Mouse (Mus musculus) stomach, embryonic 16.5 days (tissue): ENCODE results near the gene Utp3. TPM values are rescaled to one million over a fixed set of nuclear protein-coding genes. Genes with fewer than 3 reads are reported as not detected.
A peak's percentile ranks its signal among the peaks of the same experiment; 100 is the strongest.
"Not testable (repeated sequence)": the region's sequence is repeated elsewhere in the genome, so short reads cannot be mapped to it uniquely, and the experiment has no call there.

Experiments
- ATAC-seq: fragments of 200-750 bp; cut with Nextera tagmentation; 2 replicates; pipeline ENCODE4 v1.8.0; 2017; ENCODE audit warnings: moderate number of reproducible peaks, moderate TSS enrichment; ENCODE audit not compliant: insufficient read depth, low FRiP score
- H3K27ac ChIP-seq: fragments of 300-500 bp; sonication (generic); 2 replicates; pipeline ENCODE4 v1.5.1; 2014; ENCODE audit warnings: low read length
- H3K27me3 ChIP-seq: fragments of 300-500 bp; sonication (generic); 2 replicates; pipeline ENCODE4 v1.6.1; 2014; ENCODE audit warnings: low read length, control low read depth, mixed read lengths; ENCODE audit not compliant: control insufficient read depth, insufficient read depth
- H3K36me3 ChIP-seq: fragments of 300-500 bp; sonication (generic); 2 replicates; pipeline ENCODE4 v1.6.1; 2014; ENCODE audit warnings: low read length; ENCODE audit not compliant: control insufficient read depth, insufficient read depth
- H3K4me1 ChIP-seq: fragments of 300-500 bp; sonication (generic); 2 replicates; pipeline ENCODE4 v1.6.1; 2014; ENCODE audit warnings: low read length, control low read depth, mixed read lengths; ENCODE audit not compliant: control insufficient read depth, insufficient read depth
- H3K4me2 ChIP-seq: fragments of 300-500 bp; sonication (generic); 2 replicates; pipeline ENCODE4 v1.6.1; 2014; ENCODE audit warnings: low read depth, low read length, mixed read lengths
- H3K4me3 ChIP-seq: fragments of 300-500 bp; sonication (generic); replicated peaks from 2 replicates; pipeline ENCODE4 v1.5.1; 2014; ENCODE audit warnings: mild to moderate bottlenecking, low read length
- H3K9ac ChIP-seq: fragments of 300-500 bp; sonication (generic); 2 replicates; pipeline ENCODE4 v1.6.1; 2014; ENCODE audit warnings: low read length
- H3K9me3 ChIP-seq: fragments of 300-500 bp; sonication (generic); replicated peaks from 2 replicates; pipeline ENCODE4 v1.6.1; 2016; ENCODE audit warnings: low read length, control low read depth; ENCODE audit not compliant: control insufficient read depth
- WGBS: fragments of 180-500 bp; shearing (Covaris S2); extraction: QIAGEN DNeasy Blood & Tissue Kit; methylation state at CpG from one replicate; pipeline ENCODE4 v1.1.7; 2014; 5-methylcytosine and 5-hydroxymethylcytosine counted together
- polyA plus RNA-seq: library from polyadenylated mRNA; unstranded; fragments of >200 nt; fragmentation: Nextera tagmentation; extraction: Ambion mirVana; gene quantifications from 2 replicates; pipeline ENCODE4 v1.2.1, GENCODE M21; 2015

Gene Utp3
- polyA plus RNA-seq, 1 experiment from 2014 or later, result 67.0 TPM

GRCm38 (mm10) chr5:88544411-88544810 lies 9.9 kb upstream of the Utp3 start:
- H3K4me3 ChIP-seq, H3K9me3 ChIP-seq, H3K36me3 ChIP-seq, H3K27me3 ChIP-seq, H3K4me1 ChIP-seq, H3K27ac ChIP-seq, H3K9ac ChIP-seq, H3K4me2 ChIP-seq, ATAC-seq: not testable (repeated sequence)
- 83% methylated on average over 1 of the region's 1 CpGs for WGBS

GRCm38 (mm10) chr5:88545536-88545935 lies 8.7 kb upstream of the Utp3 start:
- no peak overlapping the region for H3K27ac ChIP-seq
- no peak overlapping the region for H3K9ac ChIP-seq
- H3K4me3 ChIP-seq, result no peak overlapping the region
- H3K27me3 ChIP-seq, result no peaks in the 10 kb centered on the region
- H3K4me2 ChIP-seq, result no peak overlapping the region
- H3K9me3 ChIP-seq, result no peaks in the 10 kb centered on the region
- no peak for ATAC-seq
- no peaks in the 10 kb centered on the region for H3K4me1 ChIP-seq
- WGBS, result 80% methylated on average over 7 of the region's 7 CpGs
- no peaks in the 10 kb centered on the region for H3K36me3 ChIP-seq

- peak overlapping the region; percentile 66 for H3K4me3 ChIP-seq
- WGBS, result 7% methylated on average over 29 of the region's 29 CpGs
- ATAC-seq, result peak; percentile 57; the same call in 1 of the 2 replicates
Measured at GRCm38 (mm10) chr5:88553271-88554085, 784 bp upstream of the Utp3 start.

GRCm38 (mm10) chr5:88558991-88559390 lies 4.7 kb downstream of the Utp3 start:
- H3K4me3 ChIP-seq, result no peak overlapping the region
- no peak overlapping the region for H3K27ac ChIP-seq
- WGBS, result 10% methylated on average over 1 of the region's 1 CpGs
- peaks cover 14% of the 10 kb centered on the region for H3K4me1 ChIP-seq
- H3K9me3 ChIP-seq, result no peaks in the 10 kb centered on the region
- H3K27me3 ChIP-seq, result no peaks in the 10 kb centered on the region
- H3K9ac ChIP-seq, result no peak overlapping the region
- ATAC-seq, result no peak
- no peak overlapping the region for H3K4me2 ChIP-seq
- H3K36me3 ChIP-seq, result no peaks in the 10 kb centered on the region

More at GRCm38 (mm10) chr5:88553271-88554085, 784 bp upstream of the Utp3 start:
- Histone ChIP-seq H3K9ac (peak overlapping the region; percentile 81), H3K4me1 (peaks cover 14% of the 10 kb centered on the region), H3K9me3 (no peaks in the 10 kb centered on the region), H3K27ac (peak overlapping the region; percentile 92), H3K4me2 (peak overlapping the region; percentile 58), H3K36me3 (no peaks in the 10 kb centered on the region), H3K27me3 (no peaks in the 10 kb centered on the region)

- Histone ChIP-seq H3K27me3 (no peaks in the 10 kb centered on the region), H3K36me3 (no peaks in the 10 kb centered on the region), H3K9ac (no peak overlapping the region), H3K4me1 (peaks cover 5% of the 10 kb centered on the region; the same call in 1 of the 2 replicates), H3K9me3 (no peaks in the 10 kb centered on the region), H3K4me2 (no peak overlapping the region), H3K4me3 (no peak overlapping the region), H3K27ac (no peak overlapping the region)
- no peak for ATAC-seq
- 83% methylated on average over 9 of the region's 9 CpGs for WGBS
Measured at GRCm38 (mm10) chr5:88561080-88561814, 7.0 kb downstream of the Utp3 start.

GRCm38 (mm10) chr5:88562863-88563780 lies 8.9 kb downstream of the Utp3 start:
- no peaks in the 10 kb centered on the region for H3K36me3 ChIP-seq
- H3K9ac ChIP-seq, result no peak overlapping the region
- whole genome bisulfite sequencing, result 58% methylated on average over 8 of the region's 8 CpGs
- H3K4me2 ChIP-seq, result no peak overlapping the region
- no peak overlapping the region for H3K4me3 ChIP-seq
- no peaks in the 10 kb centered on the region for H3K9me3 ChIP-seq
- no peak for ATAC-seq
- peaks cover 9% of the 10 kb centered on the region; the same call in 1 of the 2 replicates for H3K4me1 ChIP-seq
- H3K27me3 ChIP-seq, result no peaks in the 10 kb centered on the region
- H3K27ac ChIP-seq, result no peak overlapping the region

GRCm38 (mm10) chr5:88564501-88565147 lies 10.4 kb downstream of the Utp3 start, which contains the start of gene Rufy3:
TSS of gene Rufy3 (plus strand) at chr5:88565040.
- H3K4me2 ChIP-seq, result peak within 1 kb of the TSS; percentile 75
- H3K27ac ChIP-seq, result peak within 1 kb of the TSS; percentile 83
- peak within 1 kb of the TSS; percentile 82 for H3K9ac ChIP-seq
- no peaks in the 10 kb centered on the region for H3K36me3 ChIP-seq
- H3K4me1 ChIP-seq, result 0 out of 2 replicates have a peak, but pooled peaks cover 6% of the 10 kb centered on the region
- no peaks in the 10 kb centered on the region for H3K27me3 ChIP-seq
- peak; percentile 91 for ATAC-seq
- peak within 1 kb of the TSS; percentile 80 for H3K4me3 ChIP-seq
- H3K9me3 ChIP-seq, result no peaks in the 10 kb centered on the region
- under 1% methylated on average over 47 of the region's 71 CpGs for WGBS
